Mouse (Mus musculus): ENCODE data around the gene Manbal.

GRCm38 (mm10) chr2:157422854-157423705 lies 55.7 kb downstream of the Manbal start:
- TF ChIP-seq EP300 (IDR thresholded peaks at IDR 0.05; ENCODE audit: low read depth) (no peak), CTCF (IDR thresholded peaks at IDR 0.05; ENCODE audit: low read depth) (no peak)
